Mouse (Mus musculus) hindbrain, embryonic 14.5 days (tissue): ENCODE measurements around the gene Sccpdh. TPM values are rescaled to one million over a fixed set of nuclear protein-coding genes. Genes with fewer than 3 reads are reported as not detected.
A peak's percentile ranks its signal among the peaks of the same experiment; 100 is the strongest.

ENCODE experiments used
- ATAC-seq: fragments of 200-750 bp; cut with Nextera tagmentation; 2 replicates; pipeline ENCODE4 v1.8.0; 2017; ENCODE audit warnings: moderate number of reproducible peaks, mild to moderate bottlenecking, moderate TSS enrichment, moderate library complexity; ENCODE audit not compliant: low FRiP score
- DNase-seq: peaks from one replicate; pipeline ENCODE4 v3.0.0-alpha.2; 2015; ENCODE audit warnings: low spot score
- H3K27ac ChIP-seq: fragments of 300-500 bp; sonication (generic); 2 replicates; pipeline ENCODE4 v1.5.1; 2014; ENCODE audit warnings: mild to moderate bottlenecking, moderate library complexity
- H3K27me3 ChIP-seq: fragments of 300-500 bp; sonication (generic); 2 replicates; pipeline ENCODE4 v1.6.1; 2014; ENCODE audit warnings: mild to moderate bottlenecking, low read length, mixed read lengths; ENCODE audit not compliant: control insufficient read depth, insufficient read depth
- H3K36me3 ChIP-seq: fragments of 300-500 bp; sonication (generic); replicated peaks from 2 replicates; pipeline ENCODE4 v1.6.1; 2014; ENCODE audit not compliant: control insufficient read depth, insufficient read depth
- H3K4me1 ChIP-seq: fragments of 300-500 bp; sonication (generic); replicated peaks from 2 replicates; pipeline ENCODE4 v1.6.1; 2014; ENCODE audit warnings: antibody characterized with exemption, low read length, mixed read lengths; ENCODE audit not compliant: control insufficient read depth, insufficient read depth
- H3K4me2 ChIP-seq: fragments of 300-500 bp; sonication (generic); replicated peaks from 2 replicates; pipeline ENCODE4 v1.6.1; 2014; ENCODE audit warnings: mild to moderate bottlenecking, moderate library complexity
- H3K4me3 ChIP-seq: fragments of 300-500 bp; sonication (generic); replicated peaks from 2 replicates; pipeline ENCODE4 v1.5.1; 2014; ENCODE audit warnings: mild to moderate bottlenecking, low read length
- H3K9ac ChIP-seq: fragments of 300-500 bp; sonication (generic); 2 replicates; pipeline ENCODE4 v1.6.1; 2014
- H3K9me3 ChIP-seq: fragments of 300-500 bp; sonication (generic); 2 replicates; pipeline ENCODE4 v1.6.1; 2016; ENCODE audit warnings: low read length; ENCODE audit not compliant: control insufficient read depth
- WGBS: fragments of 180-500 bp; shearing (Covaris S2); extraction: QIAGEN DNeasy Blood & Tissue Kit; methylation state at CpG from one replicate; pipeline ENCODE4 v1.1.7; 2014; 5-methylcytosine and 5-hydroxymethylcytosine counted together
- polyA plus RNA-seq: library from polyadenylated mRNA; unstranded; fragments of >200 nt; fragmentation: Nextera tagmentation; extraction: Ambion mirVana; gene quantifications from 2 replicates; pipeline ENCODE4 v1.2.1, GENCODE M21; 2014

The Sccpdh gene
- polyA plus RNA-seq = 176 and 196 TPM in 2 replicates

DNA sequence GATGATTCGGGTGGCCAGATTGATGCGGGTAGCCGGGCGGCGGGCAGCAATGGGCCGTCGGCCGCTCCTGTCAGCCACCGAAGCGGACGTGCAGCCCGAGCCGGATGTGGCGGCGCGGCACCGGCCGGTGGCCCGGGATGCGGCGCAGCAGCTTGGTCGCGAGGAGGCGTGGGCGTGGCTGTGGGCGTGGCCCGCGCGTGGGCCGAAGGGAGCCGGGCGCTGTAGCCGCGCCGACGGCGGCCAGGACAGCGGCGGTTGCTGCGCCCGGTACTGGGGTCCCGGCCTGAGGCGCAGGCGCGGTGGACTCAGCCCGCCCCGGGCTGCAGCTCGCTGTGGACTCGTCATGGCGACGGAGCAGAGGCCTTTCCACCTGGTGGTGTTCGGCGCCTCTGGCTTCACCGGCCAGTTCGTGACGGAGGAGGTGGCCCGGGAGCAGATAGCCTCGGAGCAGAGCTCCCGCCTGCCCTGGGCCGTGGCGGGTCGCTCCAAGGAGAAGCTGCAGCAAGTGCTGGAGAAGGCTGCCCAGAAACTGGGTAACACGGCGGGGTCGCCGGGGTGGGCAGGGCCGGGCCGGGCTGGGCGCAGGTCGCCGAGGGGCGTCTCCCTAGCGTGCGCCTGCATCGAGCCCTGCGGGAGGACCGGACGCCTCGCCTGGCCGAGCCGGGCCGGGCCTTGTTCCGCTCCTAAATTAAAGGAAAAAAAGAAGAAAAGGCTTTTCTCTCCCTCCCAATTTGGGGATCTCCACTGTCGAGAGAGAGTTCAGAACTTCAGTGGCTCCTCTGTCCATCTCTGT, at the start of gene Sccpdh:
Gene Sccpdh (plus strand): TSS at position 198 of the 793 bp plus-strand sequence.
- peak; percentile 87 for DNase-seq
- peak within 1 kb of the TSS; percentile 93 for H3K9ac ChIP-seq
- WGBS = under 1% methylated on average over 74 of the region's 84 CpGs
- no peaks in the 10 kb centered on the region for H3K27me3 ChIP-seq
- peak within 1 kb of the TSS; percentile 88 for H3K4me3 ChIP-seq
- H3K9me3 ChIP-seq = no peaks in the 10 kb centered on the region
- H3K4me1 ChIP-seq = peaks cover 13% of the 10 kb centered on the region
- peak; percentile 98 for ATAC-seq
- peak within 1 kb of the TSS; percentile 88 for H3K27ac ChIP-seq
- H3K4me2 ChIP-seq = peak within 1 kb of the TSS; percentile 82
- H3K36me3 ChIP-seq = peaks cover 21% of the 10 kb centered on the region

DNA sequence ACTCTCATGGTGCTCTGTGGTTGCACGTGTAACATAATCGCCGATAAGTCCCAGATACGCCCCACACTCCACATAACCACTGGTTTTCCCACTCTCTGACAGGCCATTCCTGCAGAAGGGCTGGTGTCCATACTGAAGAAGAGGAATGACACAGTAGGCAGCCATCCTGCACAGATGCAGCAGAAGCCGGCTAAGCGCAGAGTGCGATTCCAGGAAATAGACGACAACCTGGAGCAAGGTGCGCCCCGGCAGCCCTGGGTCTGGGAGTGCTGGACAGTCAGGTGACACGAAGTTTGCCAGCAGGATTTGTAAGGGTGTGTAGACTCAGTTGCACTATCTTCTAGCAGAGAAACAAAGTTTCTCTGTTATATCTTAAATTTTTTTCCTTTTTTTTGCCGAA, 45.3 kb upstream of the Sccpdh start:
- Histone ChIP-seq H3K4me2 (no peak overlapping the region), H3K4me3 (no peak overlapping the region), H3K27me3 (no peaks in the 10 kb centered on the region), H3K27ac (no peak overlapping the region), H3K9ac (no peak overlapping the region), H3K9me3 (no peaks in the 10 kb centered on the region), H3K4me1 (no peaks in the 10 kb centered on the region), H3K36me3 (peaks cover 22% of the 10 kb centered on the region)
- 96% methylated on average over 12 of the region's 12 CpGs for WGBS
- ATAC-seq = no peak
- no peak for DNase-seq

DNA sequence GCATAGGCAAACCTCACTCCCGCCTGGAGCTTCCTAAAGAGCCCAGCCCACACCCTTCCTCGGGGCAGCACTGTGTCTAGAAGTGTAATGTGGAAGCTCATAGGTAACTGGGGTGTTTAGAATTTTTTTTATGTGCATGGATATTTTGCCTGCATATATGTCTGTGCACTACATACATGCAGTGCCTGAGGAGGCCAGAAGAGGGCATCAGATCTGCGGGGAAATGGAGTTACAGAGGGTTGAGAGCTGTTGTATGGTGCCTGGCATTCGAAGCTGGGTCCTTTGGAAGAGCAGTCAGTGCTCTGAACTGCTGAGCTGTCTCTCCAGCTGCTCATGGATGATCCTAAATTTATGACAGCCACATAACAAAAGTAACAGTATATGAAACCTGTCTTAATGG, 44.4 kb upstream of the Sccpdh start:
- Histone ChIP-seq H3K27me3 (no peaks in the 10 kb centered on the region), H3K36me3 (peaks cover 22% of the 10 kb centered on the region), H3K27ac (no peak overlapping the region), H3K9ac (no peak overlapping the region), H3K4me2 (no peak overlapping the region), H3K9me3 (no peaks in the 10 kb centered on the region), H3K4me1 (no peaks in the 10 kb centered on the region), H3K4me3 (no peak overlapping the region)
- no peak for DNase-seq
- ATAC-seq = no peak
- WGBS = 59% methylated on average over 4 of the region's 4 CpGs

DNA sequence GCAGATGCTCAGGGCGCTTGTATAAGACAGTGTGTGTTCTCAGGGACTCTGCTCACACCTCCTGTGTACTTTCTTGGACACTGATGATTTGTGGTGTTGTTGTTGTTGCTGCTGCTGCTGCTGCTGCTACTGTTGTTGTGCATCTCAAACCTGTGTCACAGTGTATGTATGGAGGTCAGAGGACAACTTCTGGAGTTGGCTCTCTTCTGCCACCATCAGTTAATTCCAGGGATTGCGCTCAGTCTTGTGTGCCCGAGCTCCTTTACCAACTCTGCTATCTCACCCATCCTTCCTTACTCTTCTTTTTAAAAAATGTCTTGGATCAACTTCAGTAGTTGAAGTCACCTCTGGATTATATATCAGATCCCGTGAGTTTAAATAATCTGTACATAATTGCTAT, 43.7 kb upstream of the Sccpdh start:
- H3K4me1 ChIP-seq = no peaks in the 10 kb centered on the region
- no peak overlapping the region for H3K9ac ChIP-seq
- WGBS = 74% methylated on average over 4 of the region's 4 CpGs
- no peak overlapping the region for H3K27ac ChIP-seq
- ATAC-seq (no peak), DNase-seq (peak; percentile 50)
- H3K9me3 ChIP-seq = no peaks in the 10 kb centered on the region
- peaks cover 22% of the 10 kb centered on the region for H3K36me3 ChIP-seq
- no peaks in the 10 kb centered on the region for H3K27me3 ChIP-seq
- no peak overlapping the region for H3K4me3 ChIP-seq
- H3K4me2 ChIP-seq = no peak overlapping the region

DNA sequence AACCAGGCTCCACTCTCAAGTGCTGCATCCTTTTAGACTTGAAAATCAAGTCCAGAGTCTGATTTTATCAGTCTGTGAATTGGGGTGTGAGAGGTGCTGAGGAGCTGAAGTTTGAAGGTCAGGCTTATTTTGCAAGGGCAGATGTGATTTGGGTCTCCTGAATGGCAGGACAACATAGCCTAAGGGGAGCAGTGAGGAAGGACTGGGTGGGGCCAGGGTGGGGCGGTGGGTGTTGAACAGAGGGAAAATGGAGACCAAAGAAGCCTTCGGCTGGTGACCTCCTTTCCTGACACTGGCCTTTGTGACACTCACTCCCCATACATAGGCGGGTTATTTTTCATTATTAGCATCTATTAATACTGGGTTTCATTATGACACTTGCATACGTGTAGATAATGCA, 40.2 kb upstream of the Sccpdh start:
- H3K9me3 ChIP-seq = no peaks in the 10 kb centered on the region
- H3K4me2 ChIP-seq = no peak overlapping the region
- H3K27ac ChIP-seq = no peak overlapping the region
- H3K9ac ChIP-seq = no peak overlapping the region
- 89% methylated on average over 4 of the region's 4 CpGs for WGBS
- H3K36me3 ChIP-seq = peaks cover 22% of the 10 kb centered on the region
- no peaks in the 10 kb centered on the region for H3K27me3 ChIP-seq
- DNase-seq (no peak), ATAC-seq (no peak)
- no peaks in the 10 kb centered on the region for H3K4me1 ChIP-seq
- H3K4me3 ChIP-seq = no peak overlapping the region

DNA sequence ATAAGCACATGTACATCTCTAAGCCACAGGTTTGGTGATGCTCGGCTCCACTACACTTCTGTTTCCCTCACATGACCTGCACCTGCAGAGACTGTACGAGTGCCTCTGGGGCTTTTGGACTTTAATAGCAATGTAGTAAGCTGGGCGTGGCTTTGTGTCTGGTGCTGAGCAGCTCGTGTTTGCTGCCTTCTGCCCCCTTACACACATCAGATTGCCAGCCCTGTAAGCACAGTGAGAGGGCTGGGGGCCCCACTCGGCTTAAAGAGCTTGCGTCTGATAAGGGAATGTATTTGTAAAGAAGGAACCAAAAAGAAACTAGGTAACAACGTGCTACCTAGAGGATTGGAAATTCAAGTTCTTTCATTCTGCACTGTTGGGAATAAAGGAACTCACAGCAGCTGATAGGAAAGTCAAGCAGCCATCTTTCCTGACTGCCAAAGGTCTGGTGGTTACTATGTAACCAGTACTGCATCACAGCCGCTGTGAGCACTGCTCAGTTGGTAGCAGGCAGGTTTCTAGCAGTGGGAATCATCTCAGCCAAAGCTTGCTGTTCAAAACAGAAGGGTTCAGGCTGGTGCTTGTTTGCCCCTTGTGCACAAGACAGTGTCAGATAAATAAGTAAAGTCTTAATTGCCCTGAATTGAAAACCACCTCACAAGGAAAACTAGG, 39.4 kb upstream of the Sccpdh start:
- H3K36me3 ChIP-seq = peaks cover 22% of the 10 kb centered on the region
- H3K4me2 ChIP-seq = no peak overlapping the region
- H3K4me3 ChIP-seq = no peak overlapping the region
- H3K27me3 ChIP-seq = no peaks in the 10 kb centered on the region
- no peak for DNase-seq
- no peaks in the 10 kb centered on the region for H3K9me3 ChIP-seq
- no peaks in the 10 kb centered on the region for H3K4me1 ChIP-seq
- H3K27ac ChIP-seq = no peak overlapping the region
- 73% methylated on average over 8 of the region's 8 CpGs for WGBS
- ATAC-seq = no peak
- H3K9ac ChIP-seq = no peak overlapping the region

DNA sequence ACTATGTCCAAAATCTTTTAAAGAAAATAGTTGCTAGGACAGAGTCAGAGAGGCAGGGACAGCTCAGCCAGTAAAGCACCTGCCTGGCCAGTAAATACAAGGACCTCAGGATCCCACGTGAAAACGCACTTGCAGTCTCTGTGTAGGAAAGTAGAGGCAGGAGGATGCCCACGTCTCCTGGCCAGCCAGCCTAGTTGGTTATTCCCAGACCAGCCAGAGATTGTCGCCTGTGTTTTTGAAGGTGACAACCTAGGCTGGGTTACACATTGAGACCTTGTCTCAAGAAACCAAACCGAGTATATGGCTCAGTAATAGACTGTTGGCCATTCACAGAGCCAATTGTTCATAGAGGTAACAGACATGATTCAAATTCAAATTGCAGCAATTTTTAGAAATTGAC, 38.7 kb upstream of the Sccpdh start:
- Histone ChIP-seq H3K27me3 (no peaks in the 10 kb centered on the region), H3K9me3 (no peaks in the 10 kb centered on the region), H3K4me1 (no peaks in the 10 kb centered on the region), H3K27ac (no peak overlapping the region), H3K36me3 (peaks cover 22% of the 10 kb centered on the region), H3K4me2 (no peak overlapping the region), H3K9ac (no peak overlapping the region), H3K4me3 (no peak overlapping the region)
- no peak for ATAC-seq
- 79% methylated on average over 5 of the region's 5 CpGs for WGBS
- no peak for DNase-seq

DNA sequence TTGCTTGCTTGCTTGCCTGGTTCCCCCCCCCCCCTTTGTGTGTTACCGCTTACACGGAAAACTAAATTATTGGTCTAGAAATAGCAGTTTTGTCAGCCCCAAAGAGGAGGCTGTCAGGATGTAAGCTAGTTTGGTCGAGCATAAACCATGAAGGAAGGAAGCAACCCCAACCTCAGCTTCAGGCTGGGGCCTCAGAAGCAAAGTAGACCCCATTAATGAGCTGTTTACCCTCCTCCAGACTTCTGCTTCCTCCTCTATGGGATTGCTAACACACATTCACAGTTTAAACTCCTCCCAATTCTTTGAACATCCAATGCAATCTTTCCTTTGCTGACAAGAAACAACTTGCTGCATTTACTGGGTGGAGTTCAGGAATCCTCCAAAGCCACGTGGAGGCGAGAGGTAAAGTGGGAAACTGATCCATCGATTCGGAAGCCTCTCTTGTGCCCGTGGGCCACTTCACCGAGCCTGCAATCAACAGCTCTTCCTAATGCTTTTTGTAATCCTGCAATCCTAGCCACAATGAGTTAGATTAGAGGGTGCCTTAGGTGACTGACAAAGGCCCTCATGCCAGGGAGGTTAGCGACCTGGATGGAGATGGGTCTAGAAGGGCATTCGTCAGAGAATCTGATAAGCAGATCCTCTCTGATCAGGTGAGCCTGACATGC, 35.1 kb upstream of the Sccpdh start:
- WGBS = 83% methylated on average over 11 of the region's 11 CpGs

DNA sequence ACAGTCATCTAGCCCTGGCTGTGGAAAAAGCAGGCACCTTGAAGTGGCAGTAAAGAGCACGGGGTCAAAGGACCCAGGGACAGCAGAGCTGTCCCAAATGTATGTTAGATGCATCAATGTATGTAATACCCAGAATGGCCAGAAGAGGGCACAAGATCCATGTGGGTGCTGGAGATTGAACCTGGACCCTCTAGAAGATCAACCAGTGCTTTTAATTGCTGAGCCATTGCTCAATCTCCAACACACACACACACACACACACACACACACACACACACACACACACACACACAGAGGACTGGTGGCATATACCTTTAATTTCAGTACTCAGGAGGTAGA, 34.6 kb upstream of the Sccpdh start:
- Histone ChIP-seq H3K36me3 (no peaks in the 10 kb centered on the region), H3K9ac (no peak overlapping the region), H3K4me3 (no peak overlapping the region), H3K9me3 (no peaks in the 10 kb centered on the region), H3K4me1 (no peaks in the 10 kb centered on the region), H3K27me3 (no peaks in the 10 kb centered on the region), H3K27ac (no peak overlapping the region), H3K4me2 (no peak overlapping the region)
- WGBS = 14% methylated on average over 1 of the region's 1 CpGs
- DNase-seq (no peak), ATAC-seq (no peak)

More for the DNA sequence above, 35.1 kb upstream of the Sccpdh start:
- ATAC-seq (no peak), DNase-seq (no peak)
- Histone ChIP-seq H3K9ac (no peak overlapping the region), H3K36me3 (no peaks in the 10 kb centered on the region), H3K4me1 (no peaks in the 10 kb centered on the region), H3K4me3 (no peak overlapping the region), H3K4me2 (no peak overlapping the region), H3K9me3 (no peaks in the 10 kb centered on the region), H3K27ac (no peak overlapping the region), H3K27me3 (no peaks in the 10 kb centered on the region)
